Mouse (Mus musculus): ENCODE data around the gene Cks1b.

DNA sequence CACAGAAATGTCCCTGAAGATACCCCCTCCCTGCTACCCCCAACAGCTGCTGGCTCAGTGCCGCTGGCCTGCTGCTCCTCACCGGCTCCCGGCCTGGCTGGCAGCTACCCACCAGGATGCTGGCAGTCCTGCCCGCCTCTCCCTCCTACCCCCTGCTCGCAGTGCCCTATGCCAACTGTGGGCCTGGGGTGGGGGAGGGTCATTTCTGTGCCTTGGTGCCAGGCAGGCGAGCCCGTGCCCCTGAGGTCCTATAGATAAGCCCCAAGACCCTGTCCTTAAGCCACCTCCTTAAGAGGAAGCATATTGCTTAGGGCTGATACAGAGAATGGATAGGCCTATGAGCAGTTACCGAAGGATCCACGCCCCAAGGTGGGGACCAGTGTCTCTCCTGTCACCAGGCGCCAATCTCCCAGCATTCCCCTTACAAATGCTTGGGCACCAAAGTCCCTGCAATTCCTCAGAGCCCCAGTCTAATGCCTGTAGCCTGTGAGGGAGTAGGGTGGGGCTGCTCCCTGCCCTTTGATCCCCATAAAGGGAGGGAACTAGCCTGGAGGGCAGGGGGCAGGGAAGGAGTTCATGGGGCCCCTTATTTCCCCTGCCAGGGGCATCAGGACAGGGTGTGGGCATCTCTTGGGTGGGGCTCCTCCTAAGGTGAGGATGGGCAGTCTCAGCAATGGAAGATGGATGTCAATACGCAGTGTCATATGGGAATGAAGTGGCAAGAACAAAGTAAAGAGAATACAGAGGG is 29.9 kb downstream of the Cks1b start:
- TF ChIP-seq POLR2A (IDR thresholded peaks at IDR 0.05; ENCODE audit: low read depth, low read length) (no peak), CTCF (conservative IDR thresholded peaks at IDR 0.05 in 1 of 2, IDR thresholded peaks at IDR 0.05 in 1 of 2; ENCODE audit: low read depth in 2 of 2, low read length in 2 of 2) (no peak), ELF1 (IDR thresholded peaks at IDR 0.05; ENCODE audit: low read depth, low read length) (no peak), HCFC1 (IDR thresholded peaks at IDR 0.05; ENCODE audit: low read depth, low read length) (no peak), MEF2A (IDR thresholded peaks at IDR 0.05; ENCODE audit: borderline replicate concordance, low read depth, low read length) (no peak), EP300 (IDR thresholded peaks at IDR 0.05; ENCODE audit: low read length) (no peak), ZNF384 (IDR thresholded peaks at IDR 0.05; ENCODE audit: low read depth, low read length) (no peak), TBP (conservative IDR thresholded peaks at IDR 0.05; ENCODE audit: low read depth, low read length) (no peak), MAZ (IDR thresholded peaks at IDR 0.05; ENCODE audit: low read depth, low read length) (no peak)

All from CH12.LX (cell line).